Mouse (Mus musculus): ENCODE results near the gene Anks3.

GRCm38 (mm10) chr16:4920556-4920955, 43.4 kb downstream of the Anks3 start:
- no peak for TF ChIP-seq CTCF (IDR thresholded peaks at IDR 0.05; ENCODE audit: low read depth)
- no peak for TF ChIP-seq EP300 (optimal IDR thresholded peaks at IDR 0.05)

Measured in stomach, postnatal 0 days (tissue).